Comparison of ENCODE assay signal across 13 mouse cellular contexts in genomic region chr1:73105856-73106463, GRCm38 (mm10).
DNase-seq lines count a peak whose midpoint lies in the region; ATAC-seq and TF ChIP-seq lines count a peak whose summit lies in the region.
"Had no signal": no experiment of that assay in that cellular context is flagged by ENCODE, and none has a peak within 500 bp of the region (broad histone marks: within the 10 kb centered on the region; RNA-seq: fewer than 3 reads in every experiment).

No protein-coding gene starts in this region.

- no peaks in the 10 kb centered on the region for H3K27me3 ChIP-seq in lung, embryonic 14.5 days (ENCODE audit: insufficient read depth, low read length)
- no peaks in the 10 kb centered on the region for H3K27me3 ChIP-seq in liver, embryonic 12.5 days (replicated peaks)
- H3K27me3 ChIP-seq: embryonic facial prominence, embryonic 13.5 days had no signal

- ATAC-seq in lung, embryonic 14.5 days (ENCODE audit: insufficient read depth), result peak; percentile 68; the same call in 1 of the 2 replicates
- ATAC-seq in granulocyte monocyte progenitor cell, adult 5-6 weeks (replicated peaks; ENCODE audit: poor library complexity, severe bottlenecking), result no peak
- no peak for ATAC-seq in liver, embryonic 12.5 days

- H3K9me3 ChIP-seq in lung, embryonic 14.5 days (ENCODE audit: low read depth, low read length), result no peaks in the 10 kb centered on the region
- H3K9me3 ChIP-seq in liver, embryonic 12.5 days (replicated peaks), result no peaks in the 10 kb centered on the region
- H3K9me3 ChIP-seq: embryonic facial prominence, embryonic 13.5 days; G1E had no signal

- DNase-seq in adrenal gland, postnatal 25 days, result peak; percentile 12
- no peak for DNase-seq in adrenal gland, adult 18-20 months (ENCODE audit: low spot score in 2 of 2)
- peak; percentile 74 for DNase-seq in lung, embryonic 14.5 days
- DNase-seq in lung, adult 2 months, result no peak
- peak; percentile 55 for DNase-seq in heart, postnatal 14 days
- peak; percentile 41 for DNase-seq in mesoderm, embryonic 11.5 days (ENCODE audit: low read depth, low spot score)
- DNase-seq: layer of hippocampus, adult 9-11 months had no signal

- no peak for TF ChIP-seq POLR2A in lung, adult 2 months (IDR thresholded peaks at IDR 0.05; ENCODE audit: borderline replicate concordance, extremely low read depth, low read depth, low read length)

- 57% methylated on average over 4 of the region's 4 CpGs for WGBS in lung, embryonic 14.5 days
- WGBS in lung, adult 2 months, result 68% methylated on average over 4 of the region's 4 CpGs
- WGBS in liver, embryonic 12.5 days (ENCODE audit: insufficient replicate concordance), result 72% methylated on average over 4 of the region's 4 CpGs

- H3K9ac ChIP-seq in lung, embryonic 14.5 days, result no peak overlapping the region
- no peak overlapping the region for H3K9ac ChIP-seq in liver, embryonic 12.5 days
- H3K9ac ChIP-seq: embryonic facial prominence, embryonic 13.5 days; hindbrain, embryonic 14.5 days had no signal

- H3K4me1 ChIP-seq in lung, embryonic 14.5 days (ENCODE audit: insufficient read depth), result 0 out of 2 replicates have a peak, but pooled peaks cover 4% of the 10 kb centered on the region
- no peaks in the 10 kb centered on the region for H3K4me1 ChIP-seq in lung, adult 2 months (ENCODE audit: control insufficient read depth, insufficient read depth, low read length)
- H3K4me1 ChIP-seq in liver, embryonic 12.5 days, result no peaks in the 10 kb centered on the region

- intact Hi-C loops in heart, postnatal 14 days (cut with DNase I), result loop anchor here (5.0 kb wide), 1 partner anchor 229 kb away; no protein-coding TSS in a partner anchor

- no peak for TF ChIP-seq CTCF in lung, embryonic 14.5 days (IDR thresholded peaks at IDR 0.05; ENCODE audit: low read depth)
- TF ChIP-seq CTCF in lung, adult 2 months (IDR thresholded peaks at IDR 0.05; ENCODE audit: insufficient read depth, low read length), result no peak

- H3K4me3 ChIP-seq in lung, embryonic 14.5 days (ENCODE audit: low read depth, low read length), result no peak overlapping the region
- H3K4me3 ChIP-seq in lung, adult 2 months (replicated peaks; ENCODE audit: extremely low read depth, low read depth, low read length), result no peak overlapping the region
- H3K4me3 ChIP-seq in liver, embryonic 12.5 days, result no peak overlapping the region
- H3K4me3 ChIP-seq: embryonic facial prominence, embryonic 13.5 days had no signal

- no peak overlapping the region for H3K4me2 ChIP-seq in lung, embryonic 14.5 days
- no peak overlapping the region for H3K4me2 ChIP-seq in liver, embryonic 12.5 days
- H3K4me2 ChIP-seq: embryonic facial prominence, embryonic 13.5 days; hindbrain, embryonic 14.5 days had no signal

- no peaks in the 10 kb centered on the region for H3K36me3 ChIP-seq in lung, embryonic 14.5 days (ENCODE audit: insufficient read depth)
- H3K36me3 ChIP-seq in liver, embryonic 12.5 days, result no peaks in the 10 kb centered on the region
- H3K36me3 ChIP-seq: embryonic facial prominence, embryonic 13.5 days; G1E had no signal

- no peak overlapping the region for H3K27ac ChIP-seq in lung, embryonic 14.5 days (ENCODE audit: low read depth)
- H3K27ac ChIP-seq in liver, embryonic 12.5 days, result no peak overlapping the region
- H3K27ac ChIP-seq: embryonic facial prominence, embryonic 13.5 days; hindbrain, embryonic 14.5 days; macrophage had no signal

Comparison
In these comparisons a context has a peak if more than half of its experiments do, and no peak if none do; other contexts are left out.
1. DNase-seq: peak in adrenal gland, postnatal 25 days (single experiment), lung, embryonic 14.5 days (single experiment), heart, postnatal 14 days (2 of 2) and mesoderm, embryonic 11.5 days (single experiment); none in adrenal gland, adult 18-20 months (0 of 2) and lung, adult 2 months (single experiment).